Mouse (Mus musculus): ENCODE data around the gene Proca1. TPM values are rescaled to one million over a fixed set of nuclear protein-coding genes. Genes with fewer than 3 reads are reported as not detected.

Gene Proca1
- total and polyA plus RNA-seq, 2 experiments from 2014 or later = 3.2 TPM; not detected in 1

DNA sequence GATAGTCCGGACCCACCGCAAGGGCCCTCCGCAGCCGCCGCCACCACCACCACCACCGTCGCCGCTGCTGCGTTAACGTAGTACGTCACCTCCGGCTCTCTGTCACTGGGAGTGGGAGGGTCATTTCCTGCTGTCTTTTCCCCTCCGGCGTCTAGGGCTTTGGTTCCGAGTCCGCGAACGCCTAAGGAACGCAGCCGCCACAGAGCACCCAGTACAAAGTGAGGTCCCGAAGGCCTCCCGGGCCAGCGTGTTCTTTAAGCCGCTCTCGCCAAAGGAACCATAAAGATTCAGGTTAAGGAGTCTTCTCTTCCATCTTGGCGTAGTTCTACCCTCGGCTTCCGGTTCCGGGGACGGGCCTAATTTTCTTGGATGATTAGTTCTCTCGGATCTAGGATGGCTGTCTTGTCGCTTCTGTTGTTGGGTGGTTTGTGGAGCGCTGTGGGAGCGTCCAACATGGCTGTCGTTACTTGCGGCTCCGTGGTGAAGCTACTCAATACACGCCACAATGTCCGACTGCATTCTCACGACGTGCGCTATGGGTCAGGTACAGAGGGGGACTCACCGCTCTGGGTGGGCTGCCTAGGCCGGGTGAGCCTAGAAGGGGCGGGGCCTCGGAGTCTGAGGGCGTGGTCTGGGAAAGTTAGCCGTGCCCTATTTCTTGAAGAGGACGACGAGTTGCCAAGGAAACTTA lies 52.6 kb downstream of the Proca1 start, which contains the start of the genes Sdf2 and Supt6:
TSS of gene Sdf2 (plus strand) at position 120 of the 691 bp plus-strand sequence.
TSS of gene Supt6 (minus strand) at position 361 of the 691 bp plus-strand sequence.
- H3K27ac ChIP-seq (ENCODE audit: low read depth) = peak within 1 kb of the TSS; percentile 98
- H3K36me3 ChIP-seq (replicated peaks; ENCODE audit: control insufficient read depth, insufficient read depth, low read length) = peaks cover 8% of the 10 kb centered on the region
- TF ChIP-seq CTCF (IDR thresholded peaks at IDR 0.05; ENCODE audit: low read depth) (no peak), EP300 (IDR thresholded peaks at IDR 0.05; ENCODE audit: low read depth) (peak; percentile 85; the same call in 1 of the 2 replicates)
- peak within 1 kb of the TSS; percentile 89 for H3K4me2 ChIP-seq (ENCODE audit: low read depth, low read length)
- H3K4me1 ChIP-seq (ENCODE audit: control insufficient read depth, insufficient read depth) = peaks cover 17% of the 10 kb centered on the region
- ATAC-seq (ENCODE audit: insufficient read depth, low read depth) = peak; percentile 94
- H3K27me3 ChIP-seq (ENCODE audit: control insufficient read depth, insufficient read depth, low read length) = no peaks in the 10 kb centered on the region
- peak; percentile 92 for DNase-seq (ENCODE audit: low spot score)
- H3K9ac ChIP-seq (replicated peaks; ENCODE audit: low read depth, low read length) = peak within 1 kb of the TSS; percentile 93
- H3K4me3 ChIP-seq (ENCODE audit: low read depth, low read length) = peak within 1 kb of the TSS; percentile 84
- H3K9me3 ChIP-seq (replicated peaks; ENCODE audit: control insufficient read depth, low read length) = no peaks in the 10 kb centered on the region
- WGBS = under 1% methylated on average over 50 of the region's 50 CpGs

GRCm38 (mm10) chr11:78246318-78247011 lies 53.3 kb downstream of the Proca1 start:
- Histone ChIP-seq H3K36me3 (replicated peaks; ENCODE audit: control insufficient read depth, insufficient read depth, low read length) (peaks cover 13% of the 10 kb centered on the region), H3K27ac (ENCODE audit: low read depth) (peak overlapping the region; percentile 98), H3K27me3 (ENCODE audit: control insufficient read depth, insufficient read depth, low read length) (no peaks in the 10 kb centered on the region), H3K4me2 (ENCODE audit: low read depth, low read length) (peak overlapping the region; percentile 89), H3K4me1 (ENCODE audit: control insufficient read depth, insufficient read depth) (peaks cover 17% of the 10 kb centered on the region), H3K4me3 (ENCODE audit: low read depth, low read length) (peak overlapping the region; percentile 84), H3K9ac (replicated peaks; ENCODE audit: low read depth, low read length) (peak overlapping the region; percentile 93; the same call in 1 of the 2 replicates), H3K9me3 (replicated peaks; ENCODE audit: control insufficient read depth, low read length) (no peaks in the 10 kb centered on the region)
- TF ChIP-seq EP300 (IDR thresholded peaks at IDR 0.05; ENCODE audit: low read depth) (no peak), CTCF (IDR thresholded peaks at IDR 0.05; ENCODE audit: low read depth) (no peak)
- DNase-seq (ENCODE audit: low spot score) (no peak), ATAC-seq (ENCODE audit: insufficient read depth, low read depth) (no peak)
- 35% methylated on average over 7 of the region's 7 CpGs for WGBS

DNA sequence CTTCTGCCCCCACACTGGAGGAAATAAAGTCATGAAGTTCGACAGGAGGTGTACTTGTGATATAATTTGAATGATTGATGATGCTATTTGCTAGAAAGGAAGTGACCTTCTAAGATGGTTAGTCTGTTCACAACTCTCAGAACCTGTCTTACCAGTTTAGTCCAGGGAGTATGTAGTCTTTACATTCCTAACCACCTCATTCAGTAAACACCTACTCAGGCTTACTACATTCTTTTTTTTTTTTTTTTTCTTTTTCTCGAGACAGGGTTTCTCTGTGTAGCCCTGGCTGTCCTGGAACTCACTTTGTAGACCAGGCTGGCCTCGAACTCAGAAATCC lies 53.8 kb downstream of the Proca1 start:
- no peak overlapping the region for H3K27ac ChIP-seq (ENCODE audit: low read depth)
- TF ChIP-seq EP300 (IDR thresholded peaks at IDR 0.05; ENCODE audit: low read depth) (no peak), CTCF (IDR thresholded peaks at IDR 0.05; ENCODE audit: low read depth) (no peak)

DNA sequence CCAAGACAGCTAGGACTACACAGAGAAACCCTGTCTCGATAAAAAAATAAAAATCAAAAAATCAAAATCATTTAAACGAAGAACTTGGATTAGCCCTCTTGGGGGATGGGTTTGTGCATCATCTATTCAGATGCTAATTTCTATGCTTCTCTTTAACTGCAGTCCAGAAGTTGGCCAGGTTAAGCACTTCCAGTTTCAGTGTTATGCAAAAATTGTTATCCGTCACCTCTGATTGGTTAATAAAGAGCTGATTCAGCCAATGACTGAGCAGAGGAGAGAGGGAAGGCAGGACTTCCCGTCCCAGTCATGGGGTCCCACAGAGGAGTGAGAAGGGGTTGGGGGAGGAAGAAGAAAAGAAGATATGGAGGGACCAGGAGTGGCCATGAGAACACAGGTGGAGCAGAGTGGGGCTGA lies 54.5 kb downstream of the Proca1 start:
- 71% methylated on average over 4 of the region's 4 CpGs for WGBS
- Histone ChIP-seq H3K4me1 (ENCODE audit: control insufficient read depth, insufficient read depth) (peaks cover 17% of the 10 kb centered on the region), H3K9ac (replicated peaks; ENCODE audit: low read depth, low read length) (no peak overlapping the region), H3K27me3 (ENCODE audit: control insufficient read depth, insufficient read depth, low read length) (no peaks in the 10 kb centered on the region), H3K4me2 (ENCODE audit: low read depth, low read length) (no peak overlapping the region), H3K4me3 (ENCODE audit: low read depth, low read length) (no peak overlapping the region), H3K36me3 (replicated peaks; ENCODE audit: control insufficient read depth, insufficient read depth, low read length) (peaks cover 19% of the 10 kb centered on the region), H3K9me3 (replicated peaks; ENCODE audit: control insufficient read depth, low read length) (no peaks in the 10 kb centered on the region), H3K27ac (ENCODE audit: low read depth) (no peak overlapping the region)
- TF ChIP-seq CTCF (IDR thresholded peaks at IDR 0.05; ENCODE audit: low read depth) (no peak), EP300 (IDR thresholded peaks at IDR 0.05; ENCODE audit: low read depth) (no peak)
- ATAC-seq (ENCODE audit: insufficient read depth, low read depth) (no peak), DNase-seq (ENCODE audit: low spot score) (no peak)

More for the DNA sequence above, 53.8 kb downstream of the Proca1 start:
- WGBS = 53% methylated on average over 3 of the region's 3 CpGs
- no peak for DNase-seq (ENCODE audit: low spot score)
- peaks cover 16% of the 10 kb centered on the region for H3K36me3 ChIP-seq (replicated peaks; ENCODE audit: control insufficient read depth, insufficient read depth, low read length)
- H3K4me1 ChIP-seq (ENCODE audit: control insufficient read depth, insufficient read depth) = peaks cover 17% of the 10 kb centered on the region
- H3K9ac ChIP-seq (replicated peaks; ENCODE audit: low read depth, low read length) = no peak overlapping the region
- no peak for ATAC-seq (ENCODE audit: insufficient read depth, low read depth)
- H3K9me3 ChIP-seq (replicated peaks; ENCODE audit: control insufficient read depth, low read length) = no peaks in the 10 kb centered on the region
- 0 out of 2 replicates have a peak overlapping the region, but pooled peaks have one; percentile 84 for H3K4me3 ChIP-seq (ENCODE audit: low read depth, low read length)
- peak overlapping the region; percentile 89 for H3K4me2 ChIP-seq (ENCODE audit: low read depth, low read length)
- no peaks in the 10 kb centered on the region for H3K27me3 ChIP-seq (ENCODE audit: control insufficient read depth, insufficient read depth, low read length)

Small RNA genes within 50 kb of the gene (microRNA-seq; reads per million reads assigned to microRNA genes)
- not detected for gene Mir7653

Other genes starting within 250 kb of the Proca1 start
- gene Phf12, start 210.6 kb upstream of the Proca1 start, total RNA-seq (2014; rRNA removed; ENCODE audit: low replicate concordance) = 19.2 and 25.1 TPM in 2 replicates
- 5.6 and 7.3 TPM in 2 replicates for gene Phf12, start 210.6 kb upstream of the Proca1 start, polyA plus RNA-seq (2015; fragmentation: Nextera tagmentation; extraction: Ambion mirVana)
- gene Dhrs13, start 161.1 kb upstream of the Proca1 start, total RNA-seq (2014; rRNA removed; ENCODE audit: low replicate concordance) = 7.3 and 9.4 TPM in 2 replicates
- gene Dhrs13, start 161.1 kb upstream of the Proca1 start, polyA plus RNA-seq (2015; fragmentation: Nextera tagmentation; extraction: Ambion mirVana) = 7.7 and 8.6 TPM in 2 replicates
- 77.9 and 111 TPM in 2 replicates for gene Flot2, start 155.5 kb upstream of the Proca1 start, total RNA-seq (2014; rRNA removed; ENCODE audit: low replicate concordance)
- 91.3 and 95.0 TPM in 2 replicates for gene Flot2, start 155.5 kb upstream of the Proca1 start, polyA plus RNA-seq (2015; fragmentation: Nextera tagmentation; extraction: Ambion mirVana)
- 33.5 and 40.8 TPM in 2 replicates for gene Eral1, start 113.0 kb upstream of the Proca1 start, total RNA-seq (2014; rRNA removed; ENCODE audit: low replicate concordance)
- gene Eral1, start 113.0 kb upstream of the Proca1 start, polyA plus RNA-seq (2015; fragmentation: Nextera tagmentation; extraction: Ambion mirVana) = 19.7 TPM in 2 replicates
- 10.8 and 24.6 TPM in 2 replicates for gene Fam222b, start 98.7 kb upstream of the Proca1 start, total RNA-seq (2014; rRNA removed; ENCODE audit: low replicate concordance)
- 11.1 TPM in 2 replicates for gene Fam222b, start 98.7 kb upstream of the Proca1 start, polyA plus RNA-seq (2015; fragmentation: Nextera tagmentation; extraction: Ambion mirVana)
- gene Traf4, start 27.8 kb upstream of the Proca1 start, total RNA-seq (2014; rRNA removed; ENCODE audit: low replicate concordance) = 25.1 and 42.6 TPM in 2 replicates
- 21.2 and 22.9 TPM in 2 replicates for gene Traf4, start 27.8 kb upstream of the Proca1 start, polyA plus RNA-seq (2015; fragmentation: Nextera tagmentation; extraction: Ambion mirVana)
- 24.6 and 27.2 TPM in 2 replicates for gene Nek8, start 16.7 kb upstream of the Proca1 start, total RNA-seq (2014; rRNA removed; ENCODE audit: low replicate concordance)
- 8.1 and 9.1 TPM in 2 replicates for gene Nek8, start 16.7 kb upstream of the Proca1 start, polyA plus RNA-seq (2015; fragmentation: Nextera tagmentation; extraction: Ambion mirVana)
- gene Tlcd1, start 16.7 kb upstream of the Proca1 start, total RNA-seq (2014; rRNA removed; ENCODE audit: low replicate concordance) = 19.9 and 24.1 TPM in 2 replicates
- gene Tlcd1, start 16.7 kb upstream of the Proca1 start, polyA plus RNA-seq (2015; fragmentation: Nextera tagmentation; extraction: Ambion mirVana) = 15.1 and 16.8 TPM in 2 replicates
- 473 and 508 TPM in 2 replicates for gene Rpl23a, start 9.8 kb upstream of the Proca1 start, total RNA-seq (2014; rRNA removed; ENCODE audit: low replicate concordance)
- 719 and 776 TPM in 2 replicates for gene Rpl23a, start 9.8 kb upstream of the Proca1 start, polyA plus RNA-seq (2015; fragmentation: Nextera tagmentation; extraction: Ambion mirVana)
- 55.1 and 57.5 TPM in 2 replicates for gene Rab34, start 5.0 kb upstream of the Proca1 start, total RNA-seq (2014; rRNA removed; ENCODE audit: low replicate concordance)
- gene Rab34, start 5.0 kb upstream of the Proca1 start, polyA plus RNA-seq (2015; fragmentation: Nextera tagmentation; extraction: Ambion mirVana) = 37.1 and 39.7 TPM in 2 replicates
- 62.5 and 101 TPM in 2 replicates for gene Sdf2, start 52.4 kb downstream of the Proca1 start, total RNA-seq (2014; rRNA removed; ENCODE audit: low replicate concordance)
- gene Sdf2, start 52.4 kb downstream of the Proca1 start, polyA plus RNA-seq (2015; fragmentation: Nextera tagmentation; extraction: Ambion mirVana) = 58.9 and 64.3 TPM in 2 replicates
- 12.1 and 17.0 TPM in 2 replicates for gene Supt6, start 52.6 kb downstream of the Proca1 start, total RNA-seq (2014; rRNA removed; ENCODE audit: low replicate concordance)
- gene Supt6, start 52.6 kb downstream of the Proca1 start, polyA plus RNA-seq (2015; fragmentation: Nextera tagmentation; extraction: Ambion mirVana) = 6.9 and 7.6 TPM in 2 replicates
- gene 2610507B11Rik, start 68.4 kb downstream of the Proca1 start, total RNA-seq (2014; rRNA removed; ENCODE audit: low replicate concordance) = 105 and 108 TPM in 2 replicates
- gene 2610507B11Rik, start 68.4 kb downstream of the Proca1 start, polyA plus RNA-seq (2015; fragmentation: Nextera tagmentation; extraction: Ambion mirVana) = 86.4 and 91.2 TPM in 2 replicates
- 0.19 TPM in 1 of 2 replicates, not detected in the other for gene BC030499, start 97.4 kb downstream of the Proca1 start, total RNA-seq (2014; rRNA removed; ENCODE audit: low replicate concordance)
- 0.18 and 0.22 TPM in 2 replicates for gene BC030499, start 97.4 kb downstream of the Proca1 start, polyA plus RNA-seq (2015; fragmentation: Nextera tagmentation; extraction: Ambion mirVana)
- gene Spag5, start 108.1 kb downstream of the Proca1 start, total RNA-seq (2014; rRNA removed; ENCODE audit: low replicate concordance) = 16.8 and 23.4 TPM in 2 replicates
- 5.5 and 6.8 TPM in 2 replicates for gene Spag5, start 108.1 kb downstream of the Proca1 start, polyA plus RNA-seq (2015; fragmentation: Nextera tagmentation; extraction: Ambion mirVana)
- gene Aldoc, start 129.6 kb downstream of the Proca1 start, total RNA-seq (2014; rRNA removed; ENCODE audit: low replicate concordance) = 32.5 and 50.7 TPM in 2 replicates
- 15.1 and 15.2 TPM in 2 replicates for gene Aldoc, start 129.6 kb downstream of the Proca1 start, polyA plus RNA-seq (2015; fragmentation: Nextera tagmentation; extraction: Ambion mirVana)
- gene Pigs, start 135.0 kb downstream of the Proca1 start, total RNA-seq (2014; rRNA removed; ENCODE audit: low replicate concordance) = 36.0 and 39.7 TPM in 2 replicates
- gene Pigs, start 135.0 kb downstream of the Proca1 start, polyA plus RNA-seq (2015; fragmentation: Nextera tagmentation; extraction: Ambion mirVana) = 31.2 and 32.3 TPM in 2 replicates
- gene Unc119, start 150.1 kb downstream of the Proca1 start, total RNA-seq (2014; rRNA removed; ENCODE audit: low replicate concordance) = 52.9 and 57.3 TPM in 2 replicates
- gene Unc119, start 150.1 kb downstream of the Proca1 start, polyA plus RNA-seq (2015; fragmentation: Nextera tagmentation; extraction: Ambion mirVana) = 20.9 and 24.8 TPM in 2 replicates
- gene Foxn1, start 193.2 kb downstream of the Proca1 start, total RNA-seq (2014; rRNA removed; ENCODE audit: low replicate concordance) = not detected in 2 replicates
- not detected in 2 replicates for gene Foxn1, start 193.2 kb downstream of the Proca1 start, polyA plus RNA-seq (2015; fragmentation: Nextera tagmentation; extraction: Ambion mirVana)
- 0.54 TPM in 1 of 2 replicates, not detected in the other for gene Slc13a2, start 228.8 kb downstream of the Proca1 start, total RNA-seq (2014; rRNA removed; ENCODE audit: low replicate concordance)
- gene Slc13a2, start 228.8 kb downstream of the Proca1 start, polyA plus RNA-seq (2015; fragmentation: Nextera tagmentation; extraction: Ambion mirVana) = 0.10 TPM in 1 of 2 replicates, not detected in the other

All from heart, postnatal 0 days (tissue).